Mouse (Mus musculus) c-Kit-negative CD71-positive TER-119-positive erythroid progenitor cells, embryonic 14.5 days (primary cell): ENCODE measurements around the gene Cdr2l.

Source experiments
- DNase-seq: peaks from one replicate; pipeline ENCODE4 v3.0.0-alpha.2; 2013; ENCODE audit warnings: low read depth, low spot score

Gene Cdr2l

DNA sequence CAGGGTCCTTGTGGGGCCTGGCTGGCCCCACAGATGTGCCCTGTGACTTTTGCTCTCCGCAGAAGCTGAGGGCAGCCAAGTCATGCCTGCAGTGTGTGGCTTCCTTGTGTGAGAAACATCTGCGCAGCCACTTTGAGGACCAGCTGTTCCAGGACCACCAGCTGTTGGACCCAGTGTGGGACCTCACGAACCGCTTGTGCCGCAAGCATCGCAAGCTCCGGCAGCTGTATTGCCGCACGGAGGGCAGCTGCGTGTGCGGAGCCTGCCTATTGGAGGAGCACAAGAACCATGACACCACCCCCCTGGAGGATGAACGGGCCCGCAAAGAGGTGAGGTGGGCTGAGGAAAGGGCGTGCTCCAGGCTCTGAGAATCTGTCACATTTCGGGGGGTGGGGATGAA, 59.7 kb downstream of the Cdr2l start:
- no peak for DNase-seq
